Comparison of ENCODE assay signal across 20 mouse cellular contexts in the genomic region with DNA sequence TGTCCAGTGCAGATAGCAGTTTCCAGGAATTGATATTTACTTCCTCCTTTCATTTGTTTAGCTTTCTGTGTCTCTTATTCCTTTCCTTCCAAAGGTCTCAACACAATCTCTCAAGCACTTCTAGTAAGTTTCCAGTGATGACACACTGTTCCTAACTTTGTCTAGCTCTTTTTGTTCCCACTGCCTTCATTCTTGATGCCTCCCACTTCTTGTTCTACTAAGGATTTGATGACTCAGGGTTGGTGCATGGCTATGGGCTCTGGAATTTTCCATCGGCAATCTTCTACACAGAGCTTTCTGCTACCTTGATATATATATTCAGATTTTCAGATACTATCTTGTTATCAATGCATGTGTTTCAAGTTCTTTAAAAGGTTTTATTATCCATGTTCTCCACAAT.
A peak's percentile ranks its signal among the peaks of the same experiment; 100 is the strongest.
DNase-seq lines count a peak whose midpoint lies in the region.
"Had no signal": no experiment of that assay in that cellular context is flagged by ENCODE, and none has a peak within 500 bp of the region (broad histone marks: within the 10 kb centered on the region; RNA-seq: fewer than 3 reads in every experiment).

No protein-coding gene starts in this region.

- DNase-seq in frontal cortex, adult 2 months (ENCODE audit: extremely low spot score in 1 of 2, low spot score in 1 of 2) = peak; percentile 58 to 78
- DNase-seq in frontal cortex, postnatal 14 days (ENCODE audit: low spot score in 2 of 2) = no peak
- peak; percentile 77 for DNase-seq in right cerebral cortex, adult 18-20 months
- no peak for DNase-seq in right cerebral cortex, postnatal 25 days
- peak; percentile 18 to 58 for DNase-seq in left cerebral cortex, postnatal 14 days (ENCODE audit: low spot score in 2 of 2)
- no peak for DNase-seq in thymus, postnatal 14 days
- DNase-seq in spleen, postnatal 4 days (ENCODE audit: low spot score in 2 of 2) = no peak
- DNase-seq: adrenal gland, postnatal 10 days; adrenal gland, postnatal 36 days; B cell, adult 2 months; cerebellum, adult 11 months; cerebellum, adult 2 months; cerebellum, adult 9-11 months; cerebellum, postnatal 36 days; embryo, embryonic 11 days; gastrocnemius, adult 2 months; gastrocnemius, postnatal 14 days; heart, adult 18-20 months; heart, postnatal 10 days; heart, postnatal 36 days had no signal

- intact Hi-C loops in left cerebral cortex, postnatal 14 days (cut with DNase I) = no loop called here

Comparison
In these comparisons a context has a peak if more than half of its experiments do, and no peak if none do; other contexts are left out.
1. DNase-seq: peak in frontal cortex, adult 2 months (2 of 2), right cerebral cortex, adult 18-20 months (single experiment) and left cerebral cortex, postnatal 14 days (2 of 2); none in frontal cortex, postnatal 14 days (0 of 2), right cerebral cortex, postnatal 25 days (single experiment), thymus, postnatal 14 days (single experiment) and spleen, postnatal 4 days (0 of 2).